Mouse (Mus musculus) cerebellum, adult 11 months (tissue): ENCODE data around the gene Cdk12.
A peak's percentile ranks its signal among the peaks of the same experiment; 100 is the strongest.

ENCODE experiments used
- DNase-seq: peaks from one replicate; pipeline ENCODE4 v3.0.0; 2022

Cdk12 gene

GRCm38 (mm10) chr11:98318421-98319116 lies 115.7 kb downstream of the Cdk12 start:
- peak; percentile 47 for DNase-seq

- peak; percentile 57 for DNase-seq
Observed at GRCm38 (mm10) chr11:98319120-98319519, 116.3 kb downstream of the Cdk12 start.

- DNase-seq, result no peak
Observed at GRCm38 (mm10) chr11:98319544-98319943, 116.7 kb downstream of the Cdk12 start.

GRCm38 (mm10) chr11:98319944-98320343 lies 117.1 kb downstream of the Cdk12 start:
- DNase-seq, result no peak

GRCm38 (mm10) chr11:98320381-98320780 lies 117.5 kb downstream of the Cdk12 start:
- DNase-seq, result peak; percentile 65

GRCm38 (mm10) chr11:98320806-98321676 lies 118.2 kb downstream of the Cdk12 start:
- DNase-seq, result peak; percentile 62

GRCm38 (mm10) chr11:98321677-98322003 lies 118.8 kb downstream of the Cdk12 start:
- no peak for DNase-seq

GRCm38 (mm10) chr11:98322159-98322558 lies 119.3 kb downstream of the Cdk12 start:
- no peak for DNase-seq

- peak; percentile 55 for DNase-seq
Observed at GRCm38 (mm10) chr11:98323136-98323866, 120.4 kb downstream of the Cdk12 start.

- peak; percentile 32 for DNase-seq
Observed at GRCm38 (mm10) chr11:98323933-98324332, 121.1 kb downstream of the Cdk12 start.

GRCm38 (mm10) chr11:98325191-98325820 lies 122.4 kb downstream of the Cdk12 start:
- DNase-seq, result peak; percentile 47

GRCm38 (mm10) chr11:98325821-98326218 lies 123.0 kb downstream of the Cdk12 start:
- DNase-seq, result no peak

GRCm38 (mm10) chr11:98326741-98327135 lies 123.9 kb downstream of the Cdk12 start:
- peak; percentile 33 for DNase-seq

- peak; percentile 54 for DNase-seq
Observed at GRCm38 (mm10) chr11:98327136-98328030, 124.5 kb downstream of the Cdk12 start.

- DNase-seq, result no peak
Observed at GRCm38 (mm10) chr11:98328031-98328370, 125.1 kb downstream of the Cdk12 start.
